Mouse (Mus musculus) kidney, embryonic 16.5 days (tissue): ENCODE results near the gene Lpp. TPM values are rescaled to one million over a fixed set of nuclear protein-coding genes. Genes with fewer than 3 reads are reported as not detected.

Source experiments
- ATAC-seq: fragments of 200-750 bp; cut with Nextera tagmentation; 2 replicates; pipeline ENCODE4 v1.8.0; 2017; ENCODE audit warnings: moderate TSS enrichment; ENCODE audit not compliant: low FRiP score, low TSS enrichment
- H3K27ac ChIP-seq: fragments of 300-500 bp; sonication (generic); 2 replicates; pipeline ENCODE4 v1.5.1; 2014; ENCODE audit warnings: low read length
- H3K27me3 ChIP-seq: fragments of 300-500 bp; sonication (generic); 2 replicates; pipeline ENCODE4 v1.6.1; 2014; ENCODE audit warnings: low read length, control low read depth, mixed read lengths; ENCODE audit not compliant: insufficient read depth
- H3K36me3 ChIP-seq: fragments of 300-500 bp; sonication (generic); 2 replicates; pipeline ENCODE4 v1.6.1; 2014; ENCODE audit warnings: low read length, control low read depth, mixed read lengths; ENCODE audit not compliant: insufficient read depth
- H3K4me1 ChIP-seq: fragments of 300-500 bp; sonication (generic); 2 replicates; pipeline ENCODE4 v1.6.1; 2014; ENCODE audit warnings: low read length, control low read depth, mixed read lengths; ENCODE audit not compliant: insufficient read depth
- H3K4me2 ChIP-seq: fragments of 300-500 bp; sonication (generic); replicated peaks from 2 replicates; pipeline ENCODE4 v1.6.1; 2014; ENCODE audit warnings: low read depth, low read length
- H3K4me3 ChIP-seq: fragments of 300-500 bp; sonication (generic); 2 replicates; pipeline ENCODE4 v1.5.1; 2014; ENCODE audit warnings: mild to moderate bottlenecking, low read length
- H3K9ac ChIP-seq: fragments of 300-500 bp; sonication (generic); replicated peaks from 2 replicates; pipeline ENCODE4 v1.6.1; 2014; ENCODE audit warnings: low read length
- H3K9me3 ChIP-seq: fragments of 300-500 bp; sonication (generic); 2 replicates; pipeline ENCODE4 v1.6.1; 2016; ENCODE audit warnings: low read length, control low read depth
- WGBS: fragments of 180-500 bp; shearing (Covaris S2); extraction: QIAGEN DNeasy Blood & Tissue Kit; methylation state at CpG from one replicate; pipeline ENCODE4 v1.1.7; 2014; 5-methylcytosine and 5-hydroxymethylcytosine counted together
- polyA plus RNA-seq: library from polyadenylated mRNA; unstranded; fragments of >200 nt; fragmentation: Nextera tagmentation; extraction: Ambion mirVana; gene quantifications from 2 replicates; pipeline ENCODE4 v1.2.1, GENCODE M21; 2015

Lpp gene
- polyA plus RNA-seq, 1 experiment from 2014 or later: 54.0 TPM

DNA sequence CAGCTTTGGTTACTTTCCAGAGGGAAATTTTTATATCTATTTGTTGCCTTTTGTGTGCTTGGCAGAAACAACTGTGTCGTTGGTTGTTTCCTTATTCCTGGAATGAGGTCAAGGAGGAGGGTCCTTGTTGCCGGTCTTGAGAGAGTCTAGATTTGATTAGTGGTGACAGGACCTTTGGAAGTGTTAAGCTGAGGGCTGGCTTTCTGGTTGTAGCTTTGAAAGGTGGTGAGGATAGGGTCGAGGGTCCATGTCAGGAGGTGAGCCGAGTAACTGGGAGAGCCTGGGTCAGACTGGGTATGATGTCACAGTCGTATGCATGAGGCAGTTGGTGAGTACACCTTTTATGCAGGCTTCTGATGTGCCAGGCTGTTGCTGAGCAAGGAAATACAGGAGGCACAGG lies 36.4 kb downstream of the Lpp start:
- Histone ChIP-seq H3K36me3 (no peaks in the 10 kb centered on the region), H3K4me1 (peaks cover 25% of the 10 kb centered on the region), H3K4me3 (no peak overlapping the region), H3K27me3 (no peaks in the 10 kb centered on the region), H3K4me2 (no peak overlapping the region), H3K9ac (no peak overlapping the region), H3K27ac (no peak overlapping the region), H3K9me3 (no peaks in the 10 kb centered on the region)
- WGBS: 54% methylated on average over 5 of the region's 5 CpGs
- no peak for ATAC-seq

DNA sequence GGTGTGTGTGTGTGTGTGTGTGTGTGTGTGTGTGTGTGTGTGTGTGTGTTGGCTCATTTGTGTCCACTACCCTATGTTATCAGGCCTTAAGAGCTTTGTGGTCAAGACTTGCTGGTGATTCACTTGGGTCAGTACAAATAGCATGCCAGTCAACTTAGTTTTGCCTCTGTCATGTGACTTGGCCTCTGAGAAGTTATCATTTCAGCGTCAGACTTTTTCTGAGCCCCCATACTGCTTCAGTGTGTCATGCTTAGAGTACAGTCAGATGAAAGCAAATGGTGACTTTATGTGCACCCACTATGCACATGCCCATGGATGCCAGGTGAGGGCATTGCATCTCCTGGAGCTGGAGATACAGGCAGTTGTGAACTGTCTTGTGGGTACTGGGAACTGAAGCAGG lies 38.5 kb downstream of the Lpp start:
- WGBS: 94% methylated on average over 1 of the region's 1 CpGs
- Histone ChIP-seq H3K36me3 (no peaks in the 10 kb centered on the region), H3K4me1 (peaks cover 40% of the 10 kb centered on the region), H3K4me3 (no peak overlapping the region), H3K9ac (no peak overlapping the region), H3K4me2 (no peak overlapping the region), H3K9me3 (no peaks in the 10 kb centered on the region), H3K27ac (no peak overlapping the region), H3K27me3 (no peaks in the 10 kb centered on the region)
- ATAC-seq: no peak

DNA sequence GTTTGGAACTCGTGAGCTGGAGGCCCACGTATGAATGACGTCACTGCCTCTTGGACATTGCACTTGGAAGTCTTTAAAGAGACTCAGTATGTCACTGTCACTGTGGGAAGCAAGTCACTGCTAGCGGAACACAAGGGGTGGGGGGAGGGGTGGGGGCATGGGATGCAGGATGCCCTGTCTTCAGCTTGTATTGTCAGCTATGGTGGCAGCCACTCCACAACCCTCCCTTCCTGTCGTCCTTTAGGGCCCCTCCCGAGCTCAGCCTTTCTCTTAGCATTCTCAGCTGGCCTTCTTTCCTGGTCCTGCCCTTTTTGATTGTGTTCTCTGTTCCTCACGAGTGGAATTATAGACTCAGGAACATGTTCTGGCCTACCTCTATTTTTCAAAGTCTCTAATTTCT lies 40.3 kb downstream of the Lpp start:
- no peaks in the 10 kb centered on the region for H3K27me3 ChIP-seq
- H3K9ac ChIP-seq: no peak overlapping the region
- WGBS: 46% methylated on average over 7 of the region's 7 CpGs
- H3K27ac ChIP-seq: no peak overlapping the region
- H3K4me2 ChIP-seq: no peak overlapping the region
- H3K36me3 ChIP-seq: no peaks in the 10 kb centered on the region
- no peak overlapping the region for H3K4me3 ChIP-seq
- H3K9me3 ChIP-seq: no peaks in the 10 kb centered on the region
- peaks cover 44% of the 10 kb centered on the region for H3K4me1 ChIP-seq
- ATAC-seq: no peak

DNA sequence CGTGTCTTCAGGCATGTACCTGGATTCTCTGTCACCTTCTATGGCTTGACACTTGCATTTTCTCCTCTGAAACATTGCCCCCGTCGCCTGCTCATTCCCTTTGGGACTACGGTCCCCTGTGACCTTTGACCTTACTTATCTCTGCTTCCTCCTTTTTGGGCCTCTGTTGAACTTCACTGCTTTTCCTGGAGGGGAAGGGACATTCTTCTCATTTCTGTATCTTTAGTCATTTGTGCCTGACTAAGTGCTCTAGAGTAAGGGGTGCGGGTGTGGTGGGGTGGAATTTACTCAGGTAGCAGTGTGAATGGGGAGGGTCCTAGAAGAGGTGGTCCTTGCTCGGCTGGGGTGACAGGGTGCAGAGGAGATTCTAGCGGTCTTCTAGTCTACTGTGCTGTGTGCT lies 40.7 kb downstream of the Lpp start:
- WGBS: 62% methylated on average over 7 of the region's 7 CpGs
- ATAC-seq: peak; percentile 25; the same call in 1 of the 2 replicates
- peaks cover 48% of the 10 kb centered on the region for H3K4me1 ChIP-seq

DNA sequence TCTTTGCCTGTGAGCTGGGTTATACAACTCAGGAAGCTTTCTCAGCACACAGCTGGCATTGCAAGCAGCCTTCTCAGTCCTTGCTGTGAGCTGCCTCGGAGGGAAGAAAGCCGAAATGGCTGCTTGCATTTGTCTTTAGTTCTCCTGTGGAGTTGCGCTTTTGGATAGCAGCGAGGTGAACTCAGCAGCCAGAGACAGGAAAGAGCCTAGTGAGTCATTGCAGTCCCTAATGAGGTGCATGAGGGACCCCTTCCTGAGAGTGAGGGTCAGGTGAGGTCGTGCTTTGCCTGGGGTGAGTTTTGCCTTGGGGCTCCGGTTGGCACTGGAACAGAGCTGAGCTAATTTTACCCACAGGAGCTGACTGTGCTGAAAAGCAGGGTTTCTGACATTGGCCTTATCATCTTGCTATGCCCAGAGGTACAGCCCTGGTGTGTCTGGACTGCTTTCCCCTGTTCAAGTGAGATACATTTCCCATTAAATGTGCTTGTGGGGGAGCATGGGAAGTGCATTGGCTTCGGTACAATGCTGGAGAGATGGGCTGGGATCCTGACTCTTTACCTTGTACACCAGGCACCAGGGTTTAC lies 41.3 kb downstream of the Lpp start:
- Histone ChIP-seq H3K4me1 (peaks cover 53% of the 10 kb centered on the region), H3K27ac (peak overlapping the region; percentile 56), H3K9ac (no peak overlapping the region), H3K4me2 (no peak overlapping the region), H3K27me3 (no peaks in the 10 kb centered on the region), H3K4me3 (no peak overlapping the region), H3K9me3 (no peaks in the 10 kb centered on the region), H3K36me3 (no peaks in the 10 kb centered on the region)
- 45% methylated on average over 7 of the region's 7 CpGs for WGBS
- no peak for ATAC-seq

More for the DNA sequence above, 40.7 kb downstream of the Lpp start:
- Histone ChIP-seq H3K9me3 (no peaks in the 10 kb centered on the region), H3K27ac (peak overlapping the region; percentile 56), H3K36me3 (no peaks in the 10 kb centered on the region), H3K27me3 (no peaks in the 10 kb centered on the region), H3K9ac (no peak overlapping the region), H3K4me2 (no peak overlapping the region), H3K4me3 (no peak overlapping the region)

DNA sequence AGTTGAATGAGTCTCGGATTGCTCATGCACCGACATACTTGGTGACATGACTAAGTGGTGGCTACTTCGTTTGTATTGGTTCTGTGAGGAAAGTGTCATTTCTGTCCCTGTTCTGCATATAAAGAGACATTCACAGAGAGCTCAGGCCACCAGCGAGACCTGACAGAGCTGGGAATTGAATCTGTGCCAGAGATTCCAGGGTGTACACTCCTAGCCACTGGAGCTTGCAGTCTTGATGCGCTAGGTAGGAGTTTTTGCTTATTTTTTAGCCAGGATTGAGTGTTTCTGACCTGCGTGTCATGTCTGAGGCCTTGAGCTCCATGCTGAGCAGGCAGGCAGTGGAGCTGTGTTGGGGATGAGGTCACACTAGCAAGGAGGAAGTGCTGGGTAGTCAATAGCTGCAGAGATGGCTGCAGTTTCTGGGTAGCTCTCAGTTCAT lies 41.8 kb downstream of the Lpp start:
- Histone ChIP-seq H3K4me1 (peaks cover 58% of the 10 kb centered on the region), H3K4me2 (no peak overlapping the region), H3K4me3 (no peak overlapping the region), H3K27me3 (no peaks in the 10 kb centered on the region), H3K9ac (peak overlapping the region; percentile 12; the same call in 1 of the 2 replicates), H3K27ac (peak overlapping the region; percentile 56), H3K36me3 (no peaks in the 10 kb centered on the region), H3K9me3 (no peaks in the 10 kb centered on the region)
- WGBS: 36% methylated on average over 6 of the region's 6 CpGs
- peak; percentile 60 for ATAC-seq

DNA sequence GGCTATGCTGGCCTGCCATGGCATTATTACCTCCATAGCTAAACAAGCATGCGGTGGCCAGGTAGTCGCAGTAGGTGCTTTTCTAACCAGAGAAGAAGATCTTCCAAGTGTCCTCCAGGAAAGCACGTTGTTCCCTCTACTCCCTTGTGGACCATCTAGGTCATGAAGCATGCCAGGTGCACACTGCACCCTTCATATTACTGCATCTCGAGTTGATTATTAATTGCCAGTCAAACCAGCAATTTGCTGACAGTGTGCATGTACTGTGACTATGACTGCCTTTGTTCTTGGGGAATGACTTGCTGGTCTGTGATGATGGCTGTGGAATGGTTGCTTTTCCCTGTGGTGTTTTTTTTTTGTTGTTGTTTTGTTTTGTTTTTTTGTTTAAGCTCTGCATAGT lies 45.1 kb downstream of the Lpp start:
- Histone ChIP-seq H3K9ac (no peak overlapping the region), H3K9me3 (no peaks in the 10 kb centered on the region), H3K4me3 (no peak overlapping the region), H3K27me3 (no peaks in the 10 kb centered on the region), H3K4me1 (peaks cover 77% of the 10 kb centered on the region), H3K4me2 (no peak overlapping the region), H3K36me3 (no peaks in the 10 kb centered on the region), H3K27ac (peak overlapping the region; percentile 39; the same call in 1 of the 2 replicates)
- ATAC-seq: peak; percentile 43; the same call in 1 of the 2 replicates
- WGBS: 63% methylated on average over 4 of the region's 4 CpGs

DNA sequence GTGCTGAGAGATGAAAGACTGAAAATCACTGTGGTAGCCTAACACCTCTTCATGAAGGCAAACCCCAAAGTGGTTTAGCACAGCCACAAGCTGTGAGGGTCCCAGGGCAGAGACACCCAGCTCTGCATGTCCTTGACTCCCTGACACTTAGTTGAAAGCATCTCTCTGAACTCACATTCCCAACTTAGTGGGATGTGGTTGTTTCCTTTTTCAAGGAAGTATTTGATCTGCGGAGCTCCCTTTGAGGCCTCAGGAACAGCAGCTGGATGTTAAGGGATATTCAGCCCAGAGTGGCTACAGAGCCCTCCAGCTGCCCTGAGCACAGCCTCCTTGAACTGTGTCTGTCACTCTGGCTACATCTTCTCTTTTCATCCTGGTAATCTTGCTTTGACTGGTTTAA lies 48.0 kb downstream of the Lpp start:
- no peak overlapping the region for H3K4me3 ChIP-seq
- 0 out of 2 replicates have a peak overlapping the region, but pooled peaks have one; percentile 48 for H3K27ac ChIP-seq
- no peak overlapping the region for H3K9ac ChIP-seq
- H3K9me3 ChIP-seq: no peaks in the 10 kb centered on the region
- 21% methylated on average over 1 of the region's 1 CpGs for WGBS
- no peak for ATAC-seq
- no peak overlapping the region for H3K4me2 ChIP-seq
- H3K4me1 ChIP-seq: peaks cover 75% of the 10 kb centered on the region
- H3K27me3 ChIP-seq: no peaks in the 10 kb centered on the region
- H3K36me3 ChIP-seq: no peaks in the 10 kb centered on the region

DNA sequence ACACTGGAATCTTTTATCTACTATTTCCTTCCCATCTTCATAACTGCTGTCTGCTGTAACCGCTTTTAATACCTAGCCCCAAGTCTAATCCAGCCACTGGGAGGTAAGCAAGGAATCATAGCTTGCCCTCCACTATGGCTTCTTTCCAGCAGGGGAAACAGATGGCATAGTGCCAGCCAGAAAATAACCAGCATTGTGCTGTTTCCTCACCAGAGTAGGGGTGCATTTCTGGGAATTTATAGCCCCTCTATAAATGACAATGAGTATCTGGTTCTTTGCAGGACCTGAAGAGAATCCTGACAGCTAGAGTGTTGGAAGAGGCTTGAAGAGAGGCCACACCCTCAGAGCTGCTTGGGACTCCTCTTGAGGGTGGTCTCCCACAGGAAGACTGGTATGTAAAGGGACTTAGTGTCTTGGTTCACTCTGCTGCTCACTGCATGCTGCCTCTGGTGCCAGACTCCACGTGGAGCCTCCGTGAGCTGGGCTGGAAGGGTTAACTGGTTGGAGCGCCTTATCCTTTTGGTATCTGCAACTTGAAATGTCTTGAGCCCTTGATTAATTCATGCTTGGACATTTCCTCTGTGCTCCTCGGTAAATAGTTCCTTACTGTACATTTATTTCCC lies 49.3 kb downstream of the Lpp start:
- ATAC-seq: 0 out of 2 replicates have a peak, but pooled peaks have one; percentile 7
- Histone ChIP-seq H3K9me3 (no peaks in the 10 kb centered on the region), H3K4me3 (no peak overlapping the region), H3K4me2 (no peak overlapping the region), H3K4me1 (peaks cover 75% of the 10 kb centered on the region), H3K9ac (no peak overlapping the region), H3K27ac (peak overlapping the region; percentile 79), H3K36me3 (no peaks in the 10 kb centered on the region), H3K27me3 (no peaks in the 10 kb centered on the region)
- 26% methylated on average over 5 of the region's 5 CpGs for WGBS

DNA sequence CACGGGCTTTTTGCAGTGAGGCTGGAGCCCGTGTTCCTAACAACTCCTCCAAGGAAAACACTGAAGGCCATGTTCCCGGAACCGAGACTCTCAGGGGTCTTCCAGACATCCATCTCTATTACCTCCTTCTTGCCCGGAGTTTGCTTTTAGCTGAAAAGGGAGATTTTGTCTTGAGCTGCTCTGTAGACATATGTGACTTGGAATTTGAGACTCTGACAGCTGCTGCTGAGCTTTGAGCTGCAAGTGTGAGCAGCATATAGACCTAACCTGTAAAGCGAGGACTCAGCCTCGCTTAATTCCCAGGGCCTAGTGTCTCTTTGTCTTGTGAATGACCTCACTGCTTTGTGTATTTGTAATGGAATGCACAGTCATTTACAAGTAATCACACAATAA lies 49.8 kb downstream of the Lpp start:
- Histone ChIP-seq H3K4me2 (no peak overlapping the region), H3K9ac (no peak overlapping the region), H3K4me3 (no peak overlapping the region), H3K4me1 (peaks cover 75% of the 10 kb centered on the region), H3K9me3 (no peaks in the 10 kb centered on the region), H3K27me3 (no peaks in the 10 kb centered on the region), H3K36me3 (no peaks in the 10 kb centered on the region), H3K27ac (peak overlapping the region; percentile 79)
- WGBS: 17% methylated on average over 7 of the region's 7 CpGs
- ATAC-seq: peak; percentile 25; the same call in 1 of the 2 replicates
